Mouse (Mus musculus): ENCODE results near the gene Pbrm1. TPM values are rescaled to one million over a fixed set of nuclear protein-coding genes. Genes with fewer than 3 reads are reported as not detected.

Pbrm1 gene
- polyA plus RNA-seq, 1 experiment from 2014 or later: 115 TPM

DNA sequence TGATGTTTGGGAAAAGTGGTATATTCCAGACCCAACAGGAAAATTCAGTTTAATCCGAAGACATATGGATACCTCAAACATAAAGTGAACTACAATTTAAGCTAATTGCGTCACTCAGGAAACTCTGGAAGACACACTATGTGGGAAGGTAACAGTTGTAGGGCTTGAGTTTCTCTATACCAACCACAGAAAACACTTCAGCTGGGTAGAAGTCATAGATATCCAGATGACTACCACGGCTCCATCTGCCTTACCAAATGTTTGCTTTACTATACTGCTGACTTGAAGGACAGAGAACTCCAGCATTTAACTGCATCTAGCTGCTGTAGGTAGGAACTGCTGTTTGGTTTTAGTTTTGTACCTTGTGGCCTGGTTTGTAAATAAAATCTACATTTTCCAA, 7.3 kb upstream of the Pbrm1 start:
- ATAC-seq (ENCODE audit: low read depth): no peak
- Histone ChIP-seq H3K4me3 (ENCODE audit: low read length) (no peak overlapping the region), H3K4me1 (replicated peaks; ENCODE audit: control insufficient read depth, insufficient read depth, low read length) (no peaks in the 10 kb centered on the region), H3K27me3 (ENCODE audit: control insufficient read depth, insufficient read depth, low read depth, low read length) (no peaks in the 10 kb centered on the region), H3K36me3 (ENCODE audit: control insufficient read depth, insufficient read depth, low read length) (peaks cover 57% of the 10 kb centered on the region), H3K9ac (ENCODE audit: low read length) (no peak overlapping the region), H3K27ac (ENCODE audit: low read length) (no peak overlapping the region), H3K4me2 (ENCODE audit: low read depth, low read length) (no peak overlapping the region), H3K9me3 (ENCODE audit: control insufficient read depth, low read length) (no peaks in the 10 kb centered on the region)
- 91% methylated on average over 3 of the region's 3 CpGs for WGBS

DNA sequence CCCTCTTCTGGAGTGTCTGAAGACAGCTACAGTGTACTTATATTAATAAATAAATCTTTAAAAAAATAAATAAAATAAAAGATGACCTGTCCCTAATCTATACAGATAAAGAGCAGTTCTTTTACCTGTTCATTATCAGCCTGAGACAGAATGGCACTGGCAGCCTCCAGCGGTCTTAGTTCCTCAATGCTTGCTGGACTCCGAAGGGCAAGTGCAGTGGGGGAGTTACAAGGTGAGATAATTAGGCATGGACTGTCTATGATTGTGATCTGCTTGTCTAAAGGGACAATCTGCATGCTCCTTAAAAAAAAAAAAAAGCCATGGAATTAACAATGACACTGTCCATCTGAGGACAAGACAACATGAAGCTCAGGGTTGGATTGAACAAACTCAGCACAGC, 5.0 kb upstream of the Pbrm1 start:
- H3K4me1 ChIP-seq (replicated peaks; ENCODE audit: control insufficient read depth, insufficient read depth, low read length): peaks cover 9% of the 10 kb centered on the region
- H3K27ac ChIP-seq (ENCODE audit: low read length): no peak overlapping the region
- H3K4me3 ChIP-seq (ENCODE audit: low read length): no peak overlapping the region
- 96% methylated on average over 2 of the region's 2 CpGs for WGBS
- no peaks in the 10 kb centered on the region for H3K27me3 ChIP-seq (ENCODE audit: control insufficient read depth, insufficient read depth, low read depth, low read length)
- no peak overlapping the region for H3K4me2 ChIP-seq (ENCODE audit: low read depth, low read length)
- H3K9me3 ChIP-seq (ENCODE audit: control insufficient read depth, low read length): no peaks in the 10 kb centered on the region
- no peak overlapping the region for H3K9ac ChIP-seq (ENCODE audit: low read length)
- ATAC-seq (ENCODE audit: low read depth): no peak
- peaks cover 54% of the 10 kb centered on the region for H3K36me3 ChIP-seq (ENCODE audit: control insufficient read depth, insufficient read depth, low read length)

DNA sequence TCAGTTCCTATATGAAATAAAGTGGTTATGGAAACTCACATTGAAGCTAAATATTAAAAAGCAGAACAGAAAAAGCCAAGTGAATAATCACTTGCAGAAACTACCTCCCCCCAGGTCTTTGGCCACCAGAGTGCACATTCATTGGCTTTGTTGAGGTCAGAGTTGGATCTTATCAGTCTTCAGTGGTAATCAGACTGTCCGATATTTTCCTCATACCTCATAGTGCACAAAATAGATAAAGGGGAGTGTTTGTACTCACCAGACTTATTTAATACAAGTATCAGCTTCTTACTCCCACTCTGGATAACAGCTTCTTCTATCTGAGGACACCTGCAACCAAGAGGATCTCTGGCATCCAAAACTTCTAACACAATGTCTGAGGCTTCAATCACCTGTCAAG, 2.9 kb upstream of the Pbrm1 start:
- Histone ChIP-seq H3K9me3 (ENCODE audit: control insufficient read depth, low read length) (no peaks in the 10 kb centered on the region), H3K36me3 (ENCODE audit: control insufficient read depth, insufficient read depth, low read length) (peaks cover 46% of the 10 kb centered on the region), H3K4me2 (ENCODE audit: low read depth, low read length) (no peak overlapping the region), H3K4me3 (ENCODE audit: low read length) (no peak overlapping the region), H3K27ac (ENCODE audit: low read length) (no peak overlapping the region), H3K9ac (ENCODE audit: low read length) (no peak overlapping the region), H3K4me1 (replicated peaks; ENCODE audit: control insufficient read depth, insufficient read depth, low read length) (peaks cover 15% of the 10 kb centered on the region), H3K27me3 (ENCODE audit: control insufficient read depth, insufficient read depth, low read depth, low read length) (no peaks in the 10 kb centered on the region)
- 74% methylated on average over 1 of the region's 1 CpGs for WGBS
- no peak for ATAC-seq (ENCODE audit: low read depth)

DNA sequence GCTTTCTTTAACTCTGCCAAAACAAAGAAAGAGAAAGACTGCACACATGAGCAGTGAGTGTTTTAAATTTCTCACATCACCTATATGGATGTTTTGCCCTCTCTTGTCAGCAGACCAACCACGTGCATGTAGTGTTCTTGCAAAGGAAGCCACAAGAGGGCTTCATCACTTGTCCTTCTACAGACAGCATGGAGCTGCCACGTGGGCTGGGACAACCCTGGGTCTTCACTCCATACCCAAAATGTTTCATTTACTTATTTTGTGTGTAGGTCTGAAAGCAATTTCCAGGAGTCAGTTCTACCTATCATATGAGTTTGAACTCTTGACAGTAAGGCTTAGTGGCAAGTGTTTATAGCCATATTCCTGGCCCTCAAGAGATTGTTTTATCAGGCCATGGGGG, 1.1 kb upstream of the Pbrm1 start:
- Histone ChIP-seq H3K9me3 (ENCODE audit: control insufficient read depth, low read length) (no peaks in the 10 kb centered on the region), H3K4me3 (ENCODE audit: low read length) (peak overlapping the region; percentile 67), H3K27me3 (ENCODE audit: control insufficient read depth, insufficient read depth, low read depth, low read length) (no peaks in the 10 kb centered on the region), H3K4me2 (ENCODE audit: low read depth, low read length) (peak overlapping the region; percentile 91), H3K4me1 (replicated peaks; ENCODE audit: control insufficient read depth, insufficient read depth, low read length) (peaks cover 15% of the 10 kb centered on the region), H3K9ac (ENCODE audit: low read length) (peak overlapping the region; percentile 95), H3K27ac (ENCODE audit: low read length) (no peak overlapping the region), H3K36me3 (ENCODE audit: control insufficient read depth, insufficient read depth, low read length) (peaks cover 32% of the 10 kb centered on the region)
- WGBS: 0% methylated on average over 2 of the region's 2 CpGs
- ATAC-seq (ENCODE audit: low read depth): no peak

DNA sequence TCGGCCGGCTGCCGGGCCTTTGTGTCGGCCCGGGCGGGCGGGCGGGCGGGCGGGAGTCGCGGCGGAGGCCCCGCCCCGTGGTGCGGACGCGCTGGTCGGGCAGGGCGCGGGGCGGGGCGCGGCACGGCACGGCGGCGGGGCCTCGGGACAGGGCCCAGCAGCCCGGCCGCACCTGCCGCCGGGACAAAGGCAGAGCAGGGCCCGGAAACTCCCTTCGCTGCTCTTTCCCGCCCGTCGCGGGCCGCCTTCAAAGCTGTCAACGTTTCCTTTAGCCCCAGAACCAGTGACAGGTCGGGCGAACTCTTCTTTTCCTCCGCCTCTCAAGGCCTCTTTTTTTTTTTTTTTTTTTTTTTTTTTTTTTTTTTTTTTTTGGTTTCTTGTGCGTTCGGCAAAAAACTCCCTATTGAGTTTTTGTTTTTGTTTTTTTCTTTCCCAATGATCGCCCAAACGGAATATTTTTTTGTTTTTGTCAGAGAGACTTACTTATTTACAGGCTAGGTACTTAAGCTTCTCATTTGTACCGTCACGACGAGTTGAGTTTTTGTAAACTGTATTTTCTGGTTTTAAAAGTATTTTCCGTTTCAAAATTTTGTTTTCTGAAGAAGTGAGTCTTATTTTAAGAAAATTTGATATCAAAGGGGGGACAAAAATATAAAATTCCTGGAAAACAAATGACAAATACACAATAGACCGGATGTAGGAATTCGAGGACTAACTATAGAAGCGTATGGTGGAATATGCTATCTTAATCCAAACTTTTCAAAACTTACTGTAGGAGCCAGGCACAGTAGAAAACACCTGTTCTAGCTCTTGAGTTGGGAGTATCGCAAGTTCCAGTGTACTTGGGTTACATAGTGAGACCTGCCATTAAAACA, 630 bp downstream of the Pbrm1 start:
- H3K36me3 ChIP-seq (ENCODE audit: control insufficient read depth, insufficient read depth, low read length): peaks cover 18% of the 10 kb centered on the region
- WGBS: 2% methylated on average over 27 of the region's 56 CpGs

DNA sequence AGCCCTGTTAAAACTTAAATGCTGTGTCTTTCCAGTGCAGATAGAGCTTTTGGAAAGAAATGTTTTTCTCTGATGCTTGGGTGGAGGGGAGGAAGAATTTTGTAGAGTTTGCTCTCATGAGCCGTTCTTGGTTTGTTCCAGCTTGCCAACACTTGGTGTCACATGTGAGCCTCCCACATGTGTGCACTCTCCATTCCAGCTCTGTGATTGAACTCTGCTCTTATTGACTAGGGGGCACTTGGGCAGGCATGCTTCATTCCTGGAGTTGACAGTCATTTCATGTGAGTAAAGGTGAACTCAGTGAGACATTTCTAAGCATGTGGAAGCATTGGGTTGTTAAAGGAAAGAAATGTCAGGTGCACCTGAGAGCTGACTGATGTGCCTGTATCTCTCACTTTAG, 3.6 kb downstream of the Pbrm1 start:
- WGBS: 31% methylated on average over 1 of the region's 1 CpGs
- peaks cover 22% of the 10 kb centered on the region for H3K36me3 ChIP-seq (ENCODE audit: control insufficient read depth, insufficient read depth, low read length)
- no peak overlapping the region for H3K9ac ChIP-seq (ENCODE audit: low read length)
- H3K4me3 ChIP-seq (ENCODE audit: low read length): no peak overlapping the region
- no peak for ATAC-seq (ENCODE audit: low read depth)
- no peak overlapping the region for H3K4me2 ChIP-seq (ENCODE audit: low read depth, low read length)
- H3K27me3 ChIP-seq (ENCODE audit: control insufficient read depth, insufficient read depth, low read depth, low read length): no peaks in the 10 kb centered on the region
- no peak overlapping the region for H3K27ac ChIP-seq (ENCODE audit: low read length)
- H3K9me3 ChIP-seq (ENCODE audit: control insufficient read depth, low read length): no peaks in the 10 kb centered on the region
- peaks cover 11% of the 10 kb centered on the region for H3K4me1 ChIP-seq (replicated peaks; ENCODE audit: control insufficient read depth, insufficient read depth, low read length)

More for the DNA sequence above, 630 bp downstream of the Pbrm1 start:
- ATAC-seq (ENCODE audit: low read depth): peak; percentile 97
- peak overlapping the region; percentile 67 for H3K4me2 ChIP-seq (ENCODE audit: low read depth, low read length)
- H3K27ac ChIP-seq (ENCODE audit: low read length): peak overlapping the region; percentile 98
- no peaks in the 10 kb centered on the region for H3K27me3 ChIP-seq (ENCODE audit: control insufficient read depth, insufficient read depth, low read depth, low read length)
- no peaks in the 10 kb centered on the region for H3K9me3 ChIP-seq (ENCODE audit: control insufficient read depth, low read length)
- peak overlapping the region; percentile 95 for H3K9ac ChIP-seq (ENCODE audit: low read length)
- peak overlapping the region; percentile 67 for H3K4me3 ChIP-seq (ENCODE audit: low read length)
- H3K4me1 ChIP-seq (replicated peaks; ENCODE audit: control insufficient read depth, insufficient read depth, low read length): peaks cover 15% of the 10 kb centered on the region

DNA sequence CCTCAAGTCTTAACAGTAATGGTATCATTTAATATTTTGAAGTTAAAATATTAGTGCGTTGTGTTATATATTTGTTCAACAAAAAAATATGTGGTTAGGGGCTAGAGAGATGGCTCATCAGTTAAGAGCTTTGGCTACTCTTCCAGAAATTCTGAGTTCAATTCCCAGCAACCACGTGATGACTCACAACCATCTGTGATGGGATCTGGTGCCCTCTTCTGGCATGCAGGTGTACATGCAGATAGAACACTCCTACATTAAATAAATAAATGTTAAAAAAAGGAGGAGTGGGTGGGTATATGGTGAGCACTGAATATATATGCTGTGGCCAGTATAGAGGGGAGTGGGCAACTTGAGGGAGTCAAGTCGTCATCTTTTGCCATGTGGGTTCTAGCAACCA, 6.8 kb downstream of the Pbrm1 start:
- Histone ChIP-seq H3K4me3 (ENCODE audit: low read length) (no peak overlapping the region), H3K4me2 (ENCODE audit: low read depth, low read length) (no peak overlapping the region), H3K27ac (ENCODE audit: low read length) (no peak overlapping the region), H3K9me3 (ENCODE audit: control insufficient read depth, low read length) (no peaks in the 10 kb centered on the region), H3K9ac (ENCODE audit: low read length) (no peak overlapping the region), H3K4me1 (replicated peaks; ENCODE audit: control insufficient read depth, insufficient read depth, low read length) (no peaks in the 10 kb centered on the region), H3K36me3 (ENCODE audit: control insufficient read depth, insufficient read depth, low read length) (peaks cover 30% of the 10 kb centered on the region), H3K27me3 (ENCODE audit: control insufficient read depth, insufficient read depth, low read depth, low read length) (no peaks in the 10 kb centered on the region)
- no peak for ATAC-seq (ENCODE audit: low read depth)
- 70% methylated on average over 3 of the region's 3 CpGs for WGBS

DNA sequence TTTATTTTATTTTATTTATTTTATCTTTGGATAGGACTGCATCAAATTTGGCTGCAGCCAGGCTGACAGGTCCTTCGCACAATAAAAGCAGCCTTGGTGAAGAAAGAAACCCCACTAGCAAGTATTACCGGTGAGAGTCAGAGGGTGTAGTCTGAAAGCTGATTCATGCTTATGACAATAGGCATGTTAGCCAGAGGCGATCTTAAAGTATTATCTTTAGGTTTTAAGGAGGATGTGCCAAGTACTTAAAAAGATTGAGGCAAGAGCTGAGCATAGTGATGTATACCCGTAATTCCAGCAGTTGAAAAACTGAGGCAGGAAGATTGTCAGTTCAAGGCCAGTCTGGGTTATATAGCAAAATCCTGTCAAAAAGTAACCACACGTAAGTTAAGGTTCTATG, 26.4 kb downstream of the Pbrm1 start:
- no peak for ATAC-seq (ENCODE audit: low read depth)
- Histone ChIP-seq H3K27ac (ENCODE audit: low read length) (no peak overlapping the region), H3K36me3 (ENCODE audit: control insufficient read depth, insufficient read depth, low read length) (peaks cover 34% of the 10 kb centered on the region), H3K4me2 (ENCODE audit: low read depth, low read length) (no peak overlapping the region), H3K9me3 (ENCODE audit: control insufficient read depth, low read length) (no peaks in the 10 kb centered on the region), H3K4me3 (ENCODE audit: low read length) (no peak overlapping the region), H3K27me3 (ENCODE audit: control insufficient read depth, insufficient read depth, low read depth, low read length) (no peaks in the 10 kb centered on the region), H3K9ac (ENCODE audit: low read length) (no peak overlapping the region), H3K4me1 (replicated peaks; ENCODE audit: control insufficient read depth, insufficient read depth, low read length) (no peaks in the 10 kb centered on the region)
- WGBS: 89% methylated on average over 5 of the region's 5 CpGs

DNA sequence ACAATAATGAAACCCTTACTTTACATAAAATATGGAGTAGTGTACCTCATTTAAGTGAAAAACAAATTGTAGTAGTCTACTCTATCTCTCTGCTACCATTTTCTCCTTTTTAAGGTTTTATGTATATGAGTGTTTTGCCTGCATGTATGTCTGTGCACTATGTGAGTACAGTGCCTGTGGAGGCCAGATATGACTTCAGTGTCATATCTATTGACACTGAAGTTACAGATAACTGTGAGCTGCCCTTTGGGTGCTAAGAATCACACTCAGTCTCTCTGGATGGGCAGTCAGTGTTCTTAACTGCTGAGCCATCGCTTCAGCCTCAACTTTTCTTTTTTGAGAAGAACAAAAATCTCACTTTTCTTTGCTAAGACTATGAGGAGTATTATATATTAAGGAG, 26.9 kb downstream of the Pbrm1 start:
- no peak for ATAC-seq (ENCODE audit: low read depth)
- Histone ChIP-seq H3K9ac (ENCODE audit: low read length) (no peak overlapping the region), H3K36me3 (ENCODE audit: control insufficient read depth, insufficient read depth, low read length) (peaks cover 36% of the 10 kb centered on the region), H3K27me3 (ENCODE audit: control insufficient read depth, insufficient read depth, low read depth, low read length) (no peaks in the 10 kb centered on the region), H3K9me3 (ENCODE audit: control insufficient read depth, low read length) (no peaks in the 10 kb centered on the region), H3K4me3 (ENCODE audit: low read length) (no peak overlapping the region), H3K4me1 (replicated peaks; ENCODE audit: control insufficient read depth, insufficient read depth, low read length) (no peaks in the 10 kb centered on the region), H3K4me2 (ENCODE audit: low read depth, low read length) (no peak overlapping the region), H3K27ac (ENCODE audit: low read length) (no peak overlapping the region)
- WGBS: 93% methylated on average over 1 of the region's 1 CpGs
